Mouse (Mus musculus): Measurements from ENCODE around the gene Gm17387. TPM values are rescaled to one million over a fixed set of nuclear protein-coding genes. Genes with fewer than 3 reads are reported as not detected.
"Not testable (repeated sequence)": the region's sequence is repeated elsewhere in the genome, so short reads cannot be mapped to it uniquely, and the experiment has no call there.

Gm17387 gene
- total and polyA plus RNA-seq, 2 experiments from 2014 or later: not detected

GRCm38 (mm10) chr7:141032458-141033167, 3.7 kb downstream of the Gm17387 start:
- Histone ChIP-seq H3K9me3 (ENCODE audit: low read length) (no peaks in the 10 kb centered on the region), H3K4me1 (ENCODE audit: insufficient read depth, low read length) (no peaks in the 10 kb centered on the region), H3K27ac (ENCODE audit: low read depth, low read length) (no peak overlapping the region), H3K36me3 (ENCODE audit: insufficient read depth, low read length) (no peaks in the 10 kb centered on the region), H3K27me3 (ENCODE audit: insufficient read depth, low read length) (no peaks in the 10 kb centered on the region), H3K4me3 (ENCODE audit: low read depth, low read length) (no peak overlapping the region), H3K4me2 (ENCODE audit: low read depth, low read length, poor library complexity, severe bottlenecking) (no peak overlapping the region), H3K9ac (replicated peaks; ENCODE audit: low read length, poor library complexity, severe bottlenecking) (no peak overlapping the region)
- no peak for TF ChIP-seq CTCF (IDR thresholded peaks at IDR 0.05)
- 80% methylated on average over 9 of the region's 9 CpGs for WGBS
- ATAC-seq (ENCODE audit: low FRiP score) (no peak), DNase-seq (ENCODE audit: low spot score) (no peak)

DNA sequence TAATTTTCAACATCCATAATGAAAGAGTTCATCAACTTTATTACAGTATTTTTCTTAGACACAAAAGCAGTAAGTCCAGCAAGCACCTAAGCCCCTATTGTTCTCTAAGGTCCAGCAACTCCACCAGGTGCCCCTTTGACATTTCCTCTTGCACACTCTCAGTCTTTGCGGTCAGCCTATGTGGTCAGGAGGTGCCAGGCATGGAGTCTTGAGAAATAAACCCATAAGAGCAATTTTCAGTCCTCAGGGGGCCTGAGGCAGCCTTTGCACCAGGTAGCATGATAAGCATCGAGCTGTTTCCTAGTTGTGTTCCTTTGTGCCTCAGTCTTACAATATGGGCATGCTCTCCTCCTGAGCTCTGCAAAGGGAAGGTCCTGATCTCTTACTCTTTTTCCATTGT, 7.7 kb downstream of the Gm17387 start:
- H3K4me2 ChIP-seq (ENCODE audit: low read depth, low read length, poor library complexity, severe bottlenecking); H3K36me3 ChIP-seq (ENCODE audit: insufficient read depth, low read length); ATAC-seq (ENCODE audit: low FRiP score); DNase-seq (ENCODE audit: low spot score); H3K9ac ChIP-seq (replicated peaks; ENCODE audit: low read length, poor library complexity, severe bottlenecking); H3K27ac ChIP-seq (ENCODE audit: low read depth, low read length); H3K4me3 ChIP-seq (ENCODE audit: low read depth, low read length); H3K9me3 ChIP-seq (ENCODE audit: low read length); H3K4me1 ChIP-seq (ENCODE audit: insufficient read depth, low read length); H3K27me3 ChIP-seq (ENCODE audit: insufficient read depth, low read length): not testable (repeated sequence)
- 88% methylated on average over 1 of the region's 2 CpGs for WGBS

DNA sequence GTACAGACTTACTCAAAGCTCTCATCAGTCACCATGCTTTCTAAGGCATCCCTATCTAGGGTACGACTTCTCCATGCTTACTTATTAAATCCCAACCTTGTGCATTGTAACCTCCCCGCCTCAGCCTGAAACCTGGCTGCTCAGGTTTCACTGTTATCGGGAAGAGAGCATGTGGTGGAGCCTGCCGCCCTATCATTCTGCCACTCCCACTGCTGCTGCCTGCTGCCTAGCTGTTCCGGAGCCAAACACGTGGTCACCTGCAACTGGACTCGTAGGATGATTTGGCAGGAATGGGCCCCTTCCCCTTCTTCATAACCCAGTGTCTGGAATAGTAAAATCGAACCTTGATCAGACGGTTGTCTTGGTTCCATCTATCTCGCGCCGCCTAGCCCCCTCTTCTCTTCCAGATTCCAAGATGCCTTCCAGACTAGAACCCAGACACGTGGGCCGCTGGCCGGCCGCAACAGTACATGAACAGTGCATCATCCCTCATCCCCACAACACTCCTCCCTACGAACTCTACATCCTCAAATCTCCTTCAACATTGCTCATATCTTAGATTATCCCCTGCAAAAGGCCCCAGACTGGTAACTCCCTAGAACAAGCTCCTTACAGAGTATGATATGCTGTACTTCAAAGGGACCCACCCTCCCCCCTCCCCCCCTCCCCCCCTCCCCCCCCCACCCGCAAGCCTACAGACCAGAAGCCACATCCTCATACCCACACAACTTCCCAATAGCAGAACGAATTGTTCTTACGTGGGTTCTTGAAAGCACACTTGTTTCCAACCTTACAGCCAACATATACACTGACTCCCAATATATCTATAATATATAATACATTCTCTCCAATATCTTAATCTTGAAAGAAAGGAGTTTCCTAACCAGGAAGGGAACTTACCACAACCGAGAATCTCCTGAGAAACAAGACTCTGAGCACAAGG, 9.4 kb downstream of the Gm17387 start:
- WGBS: 85% methylated on average over 20 of the region's 21 CpGs
- ATAC-seq (ENCODE audit: low FRiP score): no peak

GRCm38 (mm10) chr7:141039386-141040107, 10.6 kb downstream of the Gm17387 start:
- Histone ChIP-seq H3K9me3 (ENCODE audit: low read length) (no peaks in the 10 kb centered on the region), H3K4me1 (ENCODE audit: insufficient read depth, low read length) (no peaks in the 10 kb centered on the region), H3K27ac (ENCODE audit: low read depth, low read length) (no peak overlapping the region), H3K27me3 (ENCODE audit: insufficient read depth, low read length) (no peaks in the 10 kb centered on the region), H3K4me3 (ENCODE audit: low read depth, low read length) (no peak overlapping the region), H3K36me3 (ENCODE audit: insufficient read depth, low read length) (no peaks in the 10 kb centered on the region), H3K9ac (replicated peaks; ENCODE audit: low read length, poor library complexity, severe bottlenecking) (no peak overlapping the region), H3K4me2 (ENCODE audit: low read depth, low read length, poor library complexity, severe bottlenecking) (no peak overlapping the region)
- no peak for TF ChIP-seq CTCF (IDR thresholded peaks at IDR 0.05)
- WGBS: 88% methylated on average over 4 of the region's 4 CpGs
- no peak for ATAC-seq (ENCODE audit: low FRiP score)
- DNase-seq (ENCODE audit: low spot score): no peak

More for the DNA sequence above, 9.4 kb downstream of the Gm17387 start:
- H3K9me3 ChIP-seq (ENCODE audit: low read length): no peaks in the 10 kb centered on the region
- no peaks in the 10 kb centered on the region for H3K4me1 ChIP-seq (ENCODE audit: insufficient read depth, low read length)
- H3K36me3 ChIP-seq (ENCODE audit: insufficient read depth, low read length): no peaks in the 10 kb centered on the region
- H3K4me3 ChIP-seq (ENCODE audit: low read depth, low read length): no peak overlapping the region
- H3K9ac ChIP-seq (replicated peaks; ENCODE audit: low read length, poor library complexity, severe bottlenecking): no peak overlapping the region
- no peak overlapping the region for H3K27ac ChIP-seq (ENCODE audit: low read depth, low read length)
- no peak overlapping the region for H3K4me2 ChIP-seq (ENCODE audit: low read depth, low read length, poor library complexity, severe bottlenecking)
- TF ChIP-seq CTCF (IDR thresholded peaks at IDR 0.05): no peak
- H3K27me3 ChIP-seq (ENCODE audit: insufficient read depth, low read length): no peaks in the 10 kb centered on the region
- no peak for DNase-seq (ENCODE audit: low spot score)

GRCm38 (mm10) chr7:141040867-141041606, 12.1 kb downstream of the Gm17387 start:
- Histone ChIP-seq H3K4me3 (ENCODE audit: low read depth, low read length) (no peak overlapping the region), H3K9ac (replicated peaks; ENCODE audit: low read length, poor library complexity, severe bottlenecking) (no peak overlapping the region), H3K36me3 (ENCODE audit: insufficient read depth, low read length) (no peaks in the 10 kb centered on the region), H3K9me3 (ENCODE audit: low read length) (no peaks in the 10 kb centered on the region), H3K27me3 (ENCODE audit: insufficient read depth, low read length) (no peaks in the 10 kb centered on the region), H3K4me2 (ENCODE audit: low read depth, low read length, poor library complexity, severe bottlenecking) (no peak overlapping the region), H3K27ac (ENCODE audit: low read depth, low read length) (peak overlapping the region; percentile 47; the same call in 1 of the 2 replicates), H3K4me1 (ENCODE audit: insufficient read depth, low read length) (no peaks in the 10 kb centered on the region)
- no peak for TF ChIP-seq CTCF (IDR thresholded peaks at IDR 0.05)
- no peak for ATAC-seq (ENCODE audit: low FRiP score)
- no peak for DNase-seq (ENCODE audit: low spot score)
- 36% methylated on average over 6 of the region's 9 CpGs for WGBS

All from midbrain, postnatal 0 days (tissue).